Mouse (Mus musculus) layer of hippocampus, adult 2 months (tissue): Measurements from ENCODE around the gene Ephb1. TPM values are rescaled to one million over a fixed set of nuclear protein-coding genes. Genes with fewer than 3 reads are reported as not detected.
A peak's percentile ranks its signal among the peaks of the same experiment; 100 is the strongest.

ENCODE experiments used
- DNase-seq, 2 experiments: peaks; one replicate each; pipeline ENCODE4 v3.0.0; 2022; ENCODE audit warnings: low spot score in 2 of 2
- H3K27ac ChIP-seq: fragments of 200-600 bp; 2 replicates; pipeline ENCODE4 v1.8.1; 2022
- H3K4me3 ChIP-seq: fragments of 200-600 bp; 2 replicates; pipeline ENCODE4 v1.8.1; 2022; ENCODE audit warnings: mild to moderate bottlenecking
- CTCF ChIP-seq: fragments of 200-600 bp; conservative IDR thresholded peaks from 2 replicates; pipeline ENCODE4 v1.8.1; 2022; ENCODE audit warnings: antibody characterized with exemption, mild to moderate bottlenecking, moderate library complexity
- total RNA-seq, 2 experiments: library from RNA; stranded (reverse); gene quantifications; 2 replicates each; pipeline ENCODE4 v1.2.3; 2021

The Ephb1 gene
- total RNA-seq, 2 experiments from 2014 or later = 23.5 to 26.3 TPM

DNA sequence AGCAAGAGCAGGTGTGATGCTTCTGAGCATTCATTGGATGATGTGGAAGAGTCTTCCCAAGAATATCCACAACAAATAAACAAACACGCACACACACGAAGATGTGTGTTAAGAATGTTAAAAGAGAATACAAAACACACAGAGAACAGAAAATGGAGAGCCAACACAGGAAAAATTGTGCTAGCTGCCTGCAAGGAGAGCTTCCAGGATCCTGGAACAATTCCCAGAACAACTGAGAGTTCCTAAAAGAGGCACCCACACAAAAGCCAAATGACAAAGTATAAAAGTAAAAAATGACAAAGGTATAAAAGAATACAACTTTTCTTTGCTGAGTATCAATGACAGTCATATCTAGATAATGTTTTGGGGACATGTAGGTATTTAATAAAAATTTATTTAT is 11.0 kb upstream of the Ephb1 start:
- TF ChIP-seq CTCF = no peak
- no peak overlapping the region for H3K27ac ChIP-seq
- no peak overlapping the region for H3K4me3 ChIP-seq
- DNase-seq = peak in 1 of 2 experiments; percentile 14

DNA sequence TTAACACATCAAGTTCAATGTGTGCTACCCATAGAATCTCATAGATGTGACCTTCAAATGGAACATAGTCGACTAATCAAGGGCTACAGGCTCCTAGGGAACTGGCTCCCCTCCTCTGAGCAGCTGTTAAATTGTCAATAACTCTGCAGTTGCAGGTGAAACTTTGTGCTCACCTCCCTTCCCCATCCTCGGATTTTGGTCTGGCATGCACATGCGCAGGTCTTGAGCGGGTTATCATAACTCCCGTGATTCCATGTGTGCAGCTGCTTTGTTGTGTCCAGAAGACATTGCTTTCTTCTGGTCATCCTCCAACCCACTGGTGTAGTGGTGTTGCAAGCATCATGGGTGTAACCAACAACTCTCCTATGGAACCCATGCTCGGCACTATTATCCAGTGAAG is 4.8 kb upstream of the Ephb1 start:
- no peak overlapping the region for H3K4me3 ChIP-seq
- TF ChIP-seq CTCF = no peak
- no peak for DNase-seq
- H3K27ac ChIP-seq = no peak overlapping the region

DNA sequence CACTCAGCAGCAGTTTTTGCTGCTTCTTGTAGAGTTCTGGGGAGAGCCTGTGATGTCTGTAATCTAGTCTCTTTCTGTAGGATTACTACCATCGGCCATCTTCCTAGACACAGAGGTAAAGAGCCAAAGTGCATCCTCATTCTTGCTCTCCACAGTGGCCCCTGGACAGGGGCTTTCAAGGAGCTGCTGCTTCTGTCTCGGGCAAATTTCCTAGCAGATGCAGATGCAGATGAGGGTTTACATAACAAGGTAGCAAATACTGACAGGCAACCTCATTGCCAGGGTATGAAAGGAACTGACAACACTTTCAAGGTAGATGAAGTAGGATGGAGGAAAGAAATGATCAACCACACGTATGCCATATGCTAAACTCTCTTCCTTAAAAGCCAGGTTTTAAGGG is 4.2 kb upstream of the Ephb1 start:
- no peak overlapping the region for H3K27ac ChIP-seq
- DNase-seq = no peak
- H3K4me3 ChIP-seq = no peak overlapping the region
- no peak for TF ChIP-seq CTCF

DNA sequence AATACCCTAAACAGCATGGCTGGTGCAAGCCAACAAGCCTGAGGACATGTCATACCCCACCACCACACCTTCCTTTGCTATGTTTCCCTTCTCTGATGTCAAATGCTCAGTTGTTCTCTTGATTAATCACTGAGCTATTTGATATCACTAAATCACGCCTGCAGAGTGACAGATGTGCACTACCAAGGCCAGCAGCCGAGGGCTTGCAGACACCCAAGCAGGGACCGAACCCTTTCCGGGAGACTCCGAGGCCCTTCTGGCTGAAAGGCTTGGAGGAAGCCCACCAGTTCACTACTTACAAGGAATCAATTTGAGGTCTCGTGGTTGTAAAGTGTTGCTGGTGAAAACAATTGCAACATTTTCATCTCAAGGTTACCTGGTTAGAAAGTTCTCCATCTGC is 3.5 kb upstream of the Ephb1 start:
- Histone ChIP-seq H3K4me3 (no peak overlapping the region), H3K27ac (no peak overlapping the region)
- DNase-seq = no peak
- TF ChIP-seq CTCF = no peak

DNA sequence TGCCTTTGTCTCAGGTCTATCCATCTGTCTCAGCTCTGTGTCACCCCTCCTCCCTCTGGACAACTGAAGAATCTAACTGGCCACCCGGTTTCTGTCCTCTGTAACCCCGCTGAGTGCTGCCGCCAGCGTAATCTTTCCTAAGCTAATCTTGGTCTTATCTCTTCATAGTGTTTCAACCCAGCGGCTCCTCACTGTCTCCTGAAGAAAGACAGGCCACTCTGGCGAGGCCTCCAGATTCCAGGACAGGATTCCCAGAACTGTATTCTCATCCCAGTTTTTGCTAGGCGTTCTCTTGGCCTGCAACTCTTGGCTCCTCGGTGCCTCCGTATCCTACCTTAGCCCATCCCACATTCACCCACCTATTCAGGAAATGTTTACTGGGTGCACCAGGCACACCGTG is 2.0 kb upstream of the Ephb1 start:
- Histone ChIP-seq H3K27ac (no peak overlapping the region), H3K4me3 (no peak overlapping the region)
- DNase-seq = no peak
- no peak for TF ChIP-seq CTCF

DNA sequence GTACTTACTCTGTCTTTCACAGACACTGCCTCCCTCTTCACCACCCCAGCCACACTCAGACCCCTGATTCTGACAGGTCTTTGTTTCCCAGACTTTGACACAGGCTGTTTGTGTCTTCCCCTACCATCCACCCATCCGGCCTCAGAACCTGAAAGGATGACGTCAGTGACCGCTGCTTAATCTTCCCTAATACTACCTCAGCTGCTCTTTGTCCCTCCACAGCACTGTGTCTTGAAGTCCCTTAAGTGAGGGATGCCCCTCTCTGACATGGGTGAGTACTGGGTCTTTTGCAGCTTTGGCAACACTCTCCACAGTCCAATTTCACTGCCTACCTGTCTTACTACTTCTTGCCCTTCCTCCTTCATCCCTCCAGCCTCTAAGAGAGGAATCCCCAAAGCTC is 1.2 kb upstream of the Ephb1 start:
- Histone ChIP-seq H3K27ac (no peak overlapping the region), H3K4me3 (no peak overlapping the region)
- no peak for TF ChIP-seq CTCF
- no peak for DNase-seq

DNA sequence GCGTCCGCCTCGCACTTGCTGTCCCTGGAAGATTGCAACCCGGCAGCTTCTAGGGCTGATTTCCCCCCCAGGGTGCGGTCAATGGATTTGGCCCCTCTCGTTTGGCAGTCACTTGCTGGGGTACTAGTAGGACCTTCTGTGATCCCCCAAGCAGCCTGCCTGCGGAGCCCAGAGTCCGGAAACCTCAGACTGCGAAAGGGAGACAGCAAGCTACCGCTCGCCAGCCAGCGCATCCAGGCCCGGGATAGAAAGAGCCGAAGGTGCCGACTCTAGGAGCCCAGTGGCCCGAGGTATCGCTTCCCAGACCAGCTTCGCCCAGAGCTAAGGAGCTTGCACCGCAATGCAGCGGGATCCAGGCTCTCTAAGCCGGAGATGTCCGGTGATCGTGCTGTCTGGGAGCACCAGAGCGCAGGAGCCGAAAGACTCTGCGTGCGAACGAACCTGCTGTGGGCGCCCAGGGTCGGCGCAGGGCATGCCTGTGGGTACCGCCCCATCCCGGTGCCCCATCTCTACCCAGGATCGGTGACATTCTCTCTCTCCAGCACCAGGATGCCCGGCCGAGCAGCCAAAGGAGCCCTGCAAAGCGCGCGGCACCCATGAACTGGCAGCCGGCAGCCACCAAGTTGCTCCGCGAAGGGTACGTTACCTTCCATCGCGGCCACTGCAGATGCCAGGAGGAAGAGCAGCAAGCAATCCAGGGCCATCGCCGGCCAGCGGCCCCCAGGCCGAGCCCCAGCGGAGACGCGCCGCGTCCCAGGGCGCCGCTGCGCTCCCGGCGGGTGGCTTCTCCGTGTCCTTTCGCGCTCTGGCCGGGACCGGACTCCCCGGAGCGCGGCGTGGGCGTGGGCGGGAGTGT is 629 bp downstream of the Ephb1 start:
- TF ChIP-seq CTCF = no peak
- DNase-seq = peak in 1 of 2 experiments; percentile 24
- Histone ChIP-seq H3K27ac (peak overlapping the region; percentile 84), H3K4me3 (peak overlapping the region; percentile 72)

DNA sequence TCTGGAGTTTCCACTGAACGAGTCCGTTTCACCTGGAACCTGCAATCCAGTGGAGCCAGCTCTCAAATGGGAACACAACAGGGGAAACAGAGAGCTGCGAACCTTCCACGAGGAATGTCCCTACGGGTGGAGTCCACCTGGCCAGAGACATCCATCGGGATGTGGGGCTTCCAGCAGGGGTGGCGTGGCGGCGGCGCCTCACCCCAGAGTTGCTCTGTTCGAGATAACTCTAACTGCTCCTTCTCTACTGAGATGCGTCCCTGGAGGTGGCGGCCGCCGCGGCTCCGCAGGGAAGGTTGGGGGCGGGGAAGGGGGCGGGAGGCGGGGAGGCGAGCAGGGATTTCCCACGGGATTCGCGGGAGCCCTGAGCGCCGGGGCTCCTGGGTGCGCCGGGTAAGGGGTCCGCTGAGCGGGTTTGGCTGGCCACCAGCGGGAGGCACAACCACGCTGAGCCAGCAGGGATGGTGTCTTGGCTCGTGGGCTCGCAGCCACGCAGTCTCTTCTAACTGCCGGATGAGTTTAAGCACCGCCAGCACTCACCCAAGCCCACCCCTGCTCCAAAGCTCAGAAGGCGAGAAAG is 1.3 kb downstream of the Ephb1 start:
- no peak for DNase-seq
- no peak for TF ChIP-seq CTCF
- Histone ChIP-seq H3K4me3 (peak overlapping the region; percentile 72), H3K27ac (peak overlapping the region; percentile 84)

DNA sequence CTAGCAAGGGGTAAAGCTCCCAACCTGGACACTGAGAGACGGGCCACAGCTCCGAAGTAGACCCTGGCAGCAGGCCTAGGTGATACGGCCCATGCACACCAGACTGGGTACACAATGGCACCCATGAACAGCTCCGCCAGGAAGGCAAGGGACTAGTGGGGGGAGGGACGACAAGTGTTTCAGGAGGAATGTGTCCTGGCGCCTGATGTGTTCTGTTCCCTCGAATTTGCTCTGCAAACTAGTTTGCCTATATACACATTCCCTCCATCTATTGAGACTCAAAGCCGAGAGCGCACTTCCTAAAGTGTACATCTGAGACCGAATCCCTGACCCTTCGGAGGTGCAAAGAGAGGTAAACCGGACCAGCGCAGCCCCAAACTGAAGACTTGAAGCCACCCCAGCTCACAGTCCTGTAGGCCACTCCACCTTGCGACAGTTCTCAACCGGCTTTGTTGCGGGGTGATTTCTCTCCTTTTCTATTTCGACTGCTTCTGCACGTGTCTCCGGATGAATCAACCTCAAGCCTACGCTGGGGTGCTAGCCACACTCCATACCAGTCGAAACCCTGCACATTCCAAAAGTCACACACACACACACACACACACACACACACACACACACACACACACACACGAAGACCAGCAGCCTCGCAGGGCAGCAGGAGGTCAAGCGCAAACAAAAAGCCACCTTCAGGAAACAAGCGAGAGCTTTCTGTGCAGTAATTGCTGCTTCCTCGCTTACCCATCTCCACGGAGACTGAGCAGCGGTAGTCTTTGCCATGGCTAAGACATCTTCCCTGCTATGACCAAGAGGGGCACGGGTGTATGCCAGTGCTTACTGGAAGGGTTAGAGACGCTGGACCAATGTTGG is 2.1 kb downstream of the Ephb1 start:
- DNase-seq = no peak
- TF ChIP-seq CTCF = no peak
- H3K27ac ChIP-seq = no peak overlapping the region
- H3K4me3 ChIP-seq = peak overlapping the region; percentile 72

DNA sequence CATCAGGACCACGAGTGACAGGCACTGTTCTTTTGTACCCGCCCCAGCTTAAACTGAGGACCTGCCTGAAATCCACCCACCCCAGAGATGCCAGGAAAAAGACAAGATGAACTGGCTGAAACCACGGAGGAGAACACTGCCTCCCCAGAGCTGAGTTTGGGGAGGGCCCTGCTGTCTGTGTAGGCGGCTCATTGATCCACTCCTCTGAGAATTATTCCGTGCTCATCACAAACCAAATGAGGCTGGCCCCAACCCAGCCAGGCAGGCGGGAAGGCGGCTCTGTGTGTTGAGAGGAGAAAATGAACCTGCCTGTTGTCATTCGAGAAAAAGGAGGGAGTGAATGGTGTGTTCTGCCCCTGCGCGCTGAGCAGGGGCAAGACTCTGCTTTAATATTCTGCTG is 2.8 kb downstream of the Ephb1 start:
- DNase-seq = peak in 1 of 2 experiments; percentile 50
- TF ChIP-seq CTCF = no peak
- Histone ChIP-seq H3K4me3 (peak overlapping the region; percentile 44), H3K27ac (no peak overlapping the region)

DNA sequence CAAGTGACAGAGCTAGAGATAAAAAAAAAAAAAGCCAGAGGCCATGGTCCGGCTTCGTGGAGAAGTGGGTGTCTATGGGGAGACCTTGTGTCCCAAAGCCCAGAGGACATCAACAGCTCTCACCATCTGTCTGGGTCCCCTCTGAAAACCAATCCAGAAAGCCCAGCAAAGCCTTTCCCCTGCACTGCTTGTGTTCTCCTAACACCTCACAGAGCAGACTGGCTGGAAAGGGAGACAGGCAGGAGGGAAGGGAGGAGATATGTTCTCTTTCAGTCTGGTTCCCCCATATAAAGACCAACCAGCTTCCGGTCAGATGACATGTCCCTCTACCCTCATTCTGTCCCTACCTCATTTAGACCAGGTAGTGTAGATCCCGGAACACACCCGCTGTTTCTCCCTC is 3.3 kb downstream of the Ephb1 start:
- Histone ChIP-seq H3K4me3 (no peak overlapping the region), H3K27ac (no peak overlapping the region)
- DNase-seq = no peak
- no peak for TF ChIP-seq CTCF

DNA sequence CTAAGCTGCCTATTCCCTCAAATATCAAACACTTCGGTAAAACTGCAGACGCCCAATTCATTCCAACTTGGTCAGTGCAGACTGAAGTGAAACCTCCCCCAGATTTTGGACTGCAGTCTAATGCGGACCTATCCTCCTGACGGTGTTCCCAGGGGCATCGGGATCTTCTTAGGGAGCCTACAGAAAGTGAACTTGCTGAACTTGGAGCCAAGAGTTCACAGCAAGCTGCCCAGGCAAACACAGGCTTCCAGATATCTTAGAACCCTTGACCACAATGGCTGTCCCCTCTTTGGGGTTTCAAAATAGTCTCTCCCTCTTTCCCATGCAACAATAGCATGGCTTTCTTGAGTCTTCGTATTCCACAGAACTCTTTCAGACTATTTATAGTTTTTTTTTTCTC is 3.8 kb downstream of the Ephb1 start:
- no peak for DNase-seq
- Histone ChIP-seq H3K4me3 (no peak overlapping the region), H3K27ac (no peak overlapping the region)
- no peak for TF ChIP-seq CTCF

DNA sequence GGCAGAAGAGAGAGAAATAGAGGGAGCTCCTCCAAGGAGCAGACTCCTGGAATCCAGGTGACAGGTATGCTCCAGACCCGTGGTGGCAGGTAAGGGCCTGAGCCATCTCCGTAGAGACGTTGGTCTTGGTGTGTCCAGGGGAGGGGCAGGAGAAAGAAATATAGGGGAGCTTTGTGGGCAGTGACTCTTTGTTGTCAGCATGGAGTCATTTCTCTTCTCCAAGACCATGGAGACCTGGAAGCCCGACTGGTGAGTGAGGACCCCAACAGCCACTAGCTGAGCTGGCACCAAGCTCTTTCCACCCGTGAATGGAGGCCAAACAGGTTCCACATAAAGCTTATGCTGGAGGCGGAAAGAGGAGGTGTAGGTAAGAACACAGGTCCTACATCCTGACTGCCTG is 4.4 kb downstream of the Ephb1 start:
- no peak for TF ChIP-seq CTCF
- Histone ChIP-seq H3K4me3 (no peak overlapping the region), H3K27ac (no peak overlapping the region)
- no peak for DNase-seq
